Mouse (Mus musculus) E14TG2a.4 (cell line): ENCODE measurements at regions not wholly inside any gene's neighbourhood (a gene's known extent, or its start where the extent isn't known, plus 50 kb on each side); places are given as distances from the start of the nearest gene placed in this dataset.

ENCODE experiments used
- CTCF ChIP-seq: conservative IDR thresholded peaks from 2 replicates; pipeline ENCODE4 v1.5.1; 2014; ENCODE audit warnings: low read length
- NANOG ChIP-seq: IDR thresholded peaks from 2 replicates; pipeline ENCODE4 v1.6.1; 2014; ENCODE audit warnings: borderline replicate concordance, low read length, mixed read lengths
- POU5F1 ChIP-seq: IDR thresholded peaks from 2 replicates; pipeline ENCODE4 v1.6.1; 2014; ENCODE audit warnings: low read length, borderline replicate concordance

DNA sequence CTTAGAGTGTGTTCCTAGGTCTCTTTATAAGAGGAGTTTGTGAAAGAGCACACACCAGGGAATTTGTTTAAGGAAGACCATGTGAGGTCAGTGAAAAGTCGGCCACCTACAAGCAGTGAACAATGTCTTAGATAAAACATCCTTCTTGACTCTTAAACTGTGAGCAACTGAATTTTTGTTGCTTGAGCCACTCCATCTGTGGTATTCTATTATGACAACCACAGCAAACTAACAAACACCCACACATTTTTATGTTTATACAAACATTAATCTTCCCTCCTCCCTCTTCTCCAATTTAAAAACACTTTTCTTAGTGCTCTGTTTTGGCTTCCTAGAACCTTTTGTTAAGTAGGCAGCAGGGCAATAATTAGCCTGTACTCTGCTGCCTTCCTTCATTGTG lies 66.0 kb downstream of the Gm10192 start:
- TF ChIP-seq CTCF (no peak), NANOG (no peak), POU5F1 (no peak)
